Mouse (Mus musculus) spleen, adult 12 weeks (tissue): ENCODE results near the gene Tyw1.

Experiments used
- DNase-seq: peaks from one replicate; pipeline ENCODE4 v3.0.0; 2022; ENCODE audit warnings: low spot score

Gene Tyw1

DNA sequence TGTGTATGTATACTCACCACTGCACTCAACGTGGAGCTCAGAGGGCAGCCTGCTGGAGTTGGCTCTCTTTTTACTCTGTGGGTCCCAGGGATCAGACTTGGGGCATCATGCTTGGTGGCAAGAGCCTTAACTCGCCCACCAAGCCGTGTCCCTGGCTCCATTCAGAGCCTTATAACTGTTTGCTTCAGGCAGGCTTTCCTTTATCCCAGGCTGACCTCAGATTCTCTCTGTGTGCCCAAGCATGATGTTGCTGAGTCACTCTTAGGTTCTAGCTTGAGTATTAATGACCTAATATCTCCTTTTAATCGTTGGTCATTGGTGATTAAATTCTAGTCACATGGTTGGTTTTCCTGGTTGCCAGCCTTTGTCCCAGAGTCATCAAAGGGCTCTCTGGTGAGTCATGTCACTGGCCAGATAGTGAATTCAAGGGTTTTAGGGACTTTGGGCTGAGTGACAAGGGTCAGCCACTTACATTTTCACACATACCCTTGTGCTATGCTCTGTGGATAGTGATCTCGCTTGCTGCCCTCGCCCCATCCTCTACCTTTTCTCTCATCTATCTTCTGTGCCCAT, 9.1 kb downstream of the Tyw1 start:
- no peak for DNase-seq

DNA sequence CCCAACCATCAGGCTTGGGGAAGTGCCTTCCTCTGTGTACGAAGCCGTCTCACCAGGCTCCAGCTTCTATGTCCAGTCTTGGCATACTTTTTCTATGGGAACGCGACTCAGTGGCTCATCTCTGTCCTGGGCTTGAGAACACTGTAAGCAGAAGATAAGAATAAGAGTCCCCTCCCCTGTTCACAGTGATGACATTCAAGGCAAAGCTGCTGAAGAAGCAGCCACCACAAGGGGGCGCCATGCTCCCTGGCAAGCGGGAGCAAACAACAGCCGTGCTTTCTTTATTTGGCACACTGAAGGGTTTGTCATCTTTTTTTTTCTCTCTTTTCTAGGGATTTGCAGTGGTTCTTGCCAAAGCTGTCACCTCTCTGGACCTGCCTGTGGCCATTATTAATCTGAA, 11.2 kb downstream of the Tyw1 start:
- DNase-seq = peak; percentile 56

DNA sequence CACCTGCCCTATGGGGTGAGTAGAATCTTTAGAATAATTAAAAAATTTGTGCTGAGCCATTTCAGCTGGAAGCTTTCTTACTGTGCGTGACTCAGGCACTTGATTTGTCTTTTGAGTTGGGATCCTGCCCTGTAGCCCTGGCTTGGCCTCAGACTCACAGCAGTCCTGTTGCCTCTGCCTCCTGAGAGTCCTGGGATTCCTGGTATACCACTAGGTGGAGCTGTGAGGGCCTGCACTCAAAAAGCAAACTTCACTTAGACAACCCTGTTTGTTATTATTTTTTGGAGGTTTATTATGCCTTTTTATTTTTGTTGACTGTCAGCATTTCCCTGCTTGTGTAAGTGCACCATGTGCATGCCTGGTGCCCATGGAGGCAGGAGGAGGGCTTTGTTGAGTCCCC, 11.9 kb downstream of the Tyw1 start:
- DNase-seq = no peak

DNA sequence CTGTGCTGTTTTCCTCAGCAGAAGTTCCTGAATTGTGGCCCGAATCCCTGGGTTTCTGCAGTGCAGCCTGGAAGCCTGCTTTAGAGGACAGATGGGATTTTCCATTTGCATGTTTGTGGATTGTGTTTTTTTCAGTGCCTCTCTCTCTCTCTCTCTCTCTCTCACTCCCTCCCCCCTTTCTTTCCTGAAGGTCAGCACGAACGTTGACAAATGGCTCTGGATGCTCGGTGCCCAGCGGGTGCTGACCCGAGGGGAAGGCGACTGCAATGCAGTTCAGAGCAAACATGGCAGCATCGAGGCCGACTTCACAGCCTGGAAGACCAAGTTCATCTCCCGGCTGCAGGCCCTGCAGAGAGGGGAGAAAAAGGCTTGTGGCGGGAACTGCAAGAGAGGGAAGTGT, 13.6 kb downstream of the Tyw1 start:
- no peak for DNase-seq

DNA sequence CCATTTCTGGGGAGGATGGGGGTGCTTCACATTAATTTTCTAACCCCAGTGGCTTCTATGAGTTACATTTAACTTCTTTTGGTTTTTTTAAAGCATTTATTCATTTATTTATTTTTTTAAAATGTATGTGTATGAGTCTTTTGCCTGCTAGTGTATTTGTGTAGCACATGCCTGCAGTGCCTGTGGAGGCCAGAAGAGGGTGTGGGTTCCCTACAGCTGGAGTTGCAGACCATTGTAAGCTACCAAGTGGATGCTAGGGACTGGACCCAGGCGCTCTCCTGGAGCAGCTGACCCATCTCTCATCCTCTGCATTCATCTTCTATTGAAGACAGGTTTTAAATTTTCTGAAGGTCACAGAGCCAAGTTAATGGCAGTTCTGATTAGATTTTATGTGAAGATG, 16.9 kb downstream of the Tyw1 start:
- DNase-seq = no peak

DNA sequence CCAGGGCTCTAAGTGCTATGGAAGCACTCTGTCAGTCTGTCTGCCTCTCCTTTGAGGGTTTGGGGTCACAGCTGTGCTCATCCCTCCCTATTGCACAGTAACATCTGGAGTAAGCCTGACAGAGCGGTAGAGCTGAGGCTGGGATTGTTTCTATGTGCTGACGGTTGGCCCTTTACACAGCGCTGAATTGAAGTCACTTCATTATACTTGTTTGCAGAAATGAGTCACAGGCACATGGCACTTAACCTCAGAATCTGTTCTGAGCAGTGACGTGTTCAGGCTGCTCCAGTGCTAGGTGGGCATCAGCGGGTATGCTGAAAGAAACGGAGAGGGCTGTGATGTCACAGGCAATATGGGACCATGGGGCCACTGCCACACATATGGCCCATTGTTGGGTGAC, 17.6 kb downstream of the Tyw1 start:
- DNase-seq = no peak

DNA sequence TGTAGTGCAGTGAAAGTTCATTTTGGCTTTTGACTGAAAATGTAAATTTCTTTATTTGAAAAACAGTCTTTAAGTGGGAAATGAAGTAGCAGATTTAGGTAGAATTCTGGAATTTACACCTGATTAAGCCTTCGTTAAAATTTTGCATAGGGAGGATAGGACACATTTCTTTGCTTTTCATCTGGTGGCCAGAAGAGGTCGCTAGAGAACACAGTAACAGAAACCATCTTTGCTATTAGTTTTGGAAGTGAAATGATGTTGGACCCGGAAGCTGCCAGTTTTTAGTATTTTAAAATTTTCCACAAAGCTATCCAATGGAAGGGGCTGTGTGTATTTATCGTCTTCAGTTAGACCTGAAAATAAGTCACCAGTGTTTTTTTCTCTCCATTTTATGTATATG, 20.1 kb downstream of the Tyw1 start:
- no peak for DNase-seq

DNA sequence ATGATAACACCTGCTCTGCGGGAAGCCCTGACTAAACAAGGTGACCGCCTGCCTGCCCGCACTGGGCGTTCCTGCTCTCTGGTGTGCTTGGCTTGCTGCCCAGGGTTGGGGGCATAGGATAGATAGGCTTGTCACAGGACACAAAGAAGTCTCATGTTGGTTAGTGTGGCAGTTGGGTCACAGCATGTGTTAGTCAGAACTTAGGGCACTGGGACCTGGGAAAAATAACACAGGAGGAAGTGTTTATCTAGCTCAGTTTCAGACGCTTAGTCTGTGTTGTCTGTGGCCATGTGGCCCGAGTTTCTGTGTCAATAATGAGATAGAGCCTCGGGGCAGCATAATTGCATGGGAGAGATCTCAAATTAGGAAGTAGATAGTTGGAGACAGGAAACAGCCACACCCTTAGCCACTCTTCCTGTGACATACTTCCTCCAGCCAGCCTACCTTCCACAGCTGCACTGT, 22.6 kb downstream of the Tyw1 start:
- DNase-seq = no peak

DNA sequence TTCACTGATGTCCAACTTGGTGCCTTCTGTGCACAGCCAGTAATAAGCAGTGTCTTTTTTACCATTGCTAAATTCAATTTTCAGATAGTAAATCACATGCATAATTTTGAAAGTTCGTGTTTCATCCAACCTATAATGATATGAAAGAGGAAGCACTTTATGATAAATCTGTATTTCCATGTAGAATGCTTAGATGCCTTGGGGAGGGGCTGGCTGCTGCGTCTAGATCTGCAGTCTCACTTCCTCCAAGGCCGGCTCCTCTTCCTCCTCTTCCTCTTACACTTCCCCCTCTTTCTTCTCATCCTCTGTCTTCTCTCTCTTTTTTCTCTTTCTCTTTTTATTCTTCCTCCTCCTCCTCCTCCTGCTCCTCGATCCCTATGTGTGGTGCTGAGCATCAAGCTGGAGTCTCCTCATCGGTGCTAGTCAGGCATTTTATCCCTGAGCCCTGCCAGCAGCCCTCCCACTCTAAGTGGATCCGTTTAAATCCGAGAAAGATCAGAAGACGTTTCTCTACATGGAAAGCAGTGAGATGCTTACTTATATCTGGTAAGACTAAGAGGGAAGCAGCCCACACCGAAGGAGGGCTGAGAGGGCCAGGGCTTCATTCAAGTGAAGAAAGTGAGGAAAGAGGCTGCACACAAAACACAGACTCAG, 27.8 kb downstream of the Tyw1 start:
- DNase-seq = no peak

DNA sequence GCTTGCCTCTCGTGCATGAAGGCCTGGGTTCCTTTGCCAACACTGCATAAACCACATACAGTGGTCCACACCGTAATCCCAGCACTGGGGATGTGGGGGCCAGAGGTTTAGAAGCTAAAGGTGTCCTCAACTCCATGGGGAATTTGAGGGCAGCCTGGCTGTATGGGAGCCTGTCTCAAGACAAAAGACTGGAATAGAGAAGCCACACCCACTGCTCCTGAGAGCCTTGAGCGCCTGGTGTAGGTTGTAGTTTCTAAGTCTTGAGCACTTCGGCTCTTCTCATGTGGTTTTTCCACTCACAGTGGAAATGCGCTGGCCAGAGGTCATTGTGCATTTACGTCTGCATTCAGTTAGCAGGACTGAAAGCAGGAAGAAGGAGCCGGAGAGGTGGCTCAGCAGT, 32.7 kb downstream of the Tyw1 start:
- no peak for DNase-seq

DNA sequence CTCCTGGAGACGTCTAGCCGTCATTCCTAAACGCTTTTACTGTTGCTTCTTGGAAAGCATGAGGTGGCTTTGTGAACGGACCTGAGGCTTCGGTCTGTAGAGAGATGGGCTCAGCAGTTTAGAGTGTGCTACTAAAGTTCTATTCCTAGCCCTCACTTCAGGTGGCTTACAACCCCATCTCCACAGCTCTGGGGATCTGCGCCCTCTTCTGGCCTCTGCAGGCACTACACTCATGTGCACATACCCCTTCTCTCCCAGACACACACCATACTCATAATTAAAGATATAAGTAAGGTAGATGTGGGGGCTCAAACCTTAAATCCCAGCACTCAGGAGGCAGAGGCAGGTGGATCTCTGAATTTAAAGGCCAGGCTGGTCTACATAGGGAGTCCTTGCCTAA, 34.8 kb downstream of the Tyw1 start:
- DNase-seq = no peak

DNA sequence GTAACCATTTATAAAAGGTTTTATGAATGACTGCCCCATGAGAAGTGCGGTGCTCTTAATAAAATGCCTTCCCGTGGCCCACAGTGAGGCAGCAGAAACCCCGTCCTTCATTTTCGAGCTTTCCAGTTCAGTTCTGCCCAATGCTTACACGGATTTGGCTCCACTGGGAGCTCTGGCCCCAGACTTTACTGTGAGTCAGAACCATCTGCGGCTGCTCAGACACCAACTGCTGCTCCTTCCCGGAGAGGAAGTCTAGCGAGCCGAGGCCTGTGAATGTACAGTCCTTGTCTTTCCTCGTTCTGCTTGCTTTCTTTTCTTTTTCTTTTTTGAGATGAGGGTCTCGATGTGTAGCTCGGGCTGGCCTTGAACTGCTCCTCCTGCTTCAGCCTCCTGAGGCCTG, 35.4 kb downstream of the Tyw1 start:
- DNase-seq = no peak

DNA sequence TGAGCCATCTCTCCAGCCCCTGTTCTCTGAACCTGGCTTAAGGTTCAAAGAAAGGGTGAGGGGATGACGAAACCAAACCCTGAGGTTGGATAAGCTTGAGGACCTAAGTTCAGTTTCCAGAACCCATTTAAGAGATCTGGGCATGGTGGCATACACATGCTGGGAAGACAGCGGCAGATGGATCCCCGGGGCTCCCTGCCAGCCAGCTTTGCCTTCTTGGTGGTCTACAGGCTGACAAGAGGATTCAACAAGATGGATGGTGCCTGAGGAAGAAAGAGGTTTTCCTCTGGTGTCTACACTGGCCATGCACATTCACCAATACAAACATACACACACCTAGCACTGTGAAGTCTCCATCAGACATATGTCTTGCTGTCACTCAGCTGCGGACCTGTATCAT, 37.6 kb downstream of the Tyw1 start:
- no peak for DNase-seq

DNA sequence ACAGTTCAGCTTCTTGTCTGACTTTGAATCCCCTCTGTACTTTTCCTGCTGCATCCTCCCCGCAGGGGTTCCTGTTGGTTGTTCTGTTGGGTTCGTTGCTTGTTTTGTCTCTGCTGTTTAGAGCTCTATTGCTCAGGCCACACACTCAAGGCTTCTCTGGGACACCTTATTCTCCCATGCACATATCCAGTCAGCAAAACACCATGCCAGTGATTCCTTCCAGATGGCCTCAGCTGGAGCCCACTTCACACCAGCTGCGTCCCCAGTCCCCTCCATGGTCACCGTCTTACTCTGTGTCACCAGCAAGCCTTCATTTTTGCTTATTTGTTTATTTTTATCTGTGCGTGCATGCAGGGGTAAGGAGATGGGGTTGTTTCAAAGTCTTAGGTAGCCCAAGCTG, 38.5 kb downstream of the Tyw1 start:
- no peak for DNase-seq

DNA sequence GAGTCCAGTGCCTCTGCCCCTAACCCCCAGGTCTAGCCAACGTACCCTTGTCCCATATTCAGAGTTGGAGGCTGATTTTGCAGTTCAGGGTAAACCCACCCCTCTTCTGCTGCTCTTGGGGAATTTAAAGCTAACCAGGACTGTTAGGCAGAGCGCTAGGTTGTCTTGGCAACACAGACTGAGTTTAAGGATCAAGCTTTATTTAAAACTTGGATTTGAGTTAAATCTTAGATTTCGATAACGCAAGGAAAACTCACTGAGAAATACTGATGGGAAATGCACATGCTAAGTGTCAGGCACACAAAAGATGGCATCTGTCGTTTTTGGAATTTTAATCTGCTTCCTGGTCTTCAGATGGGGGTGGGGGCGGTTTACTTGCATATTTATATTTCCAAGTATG, 39.2 kb downstream of the Tyw1 start:
- no peak for DNase-seq

DNA sequence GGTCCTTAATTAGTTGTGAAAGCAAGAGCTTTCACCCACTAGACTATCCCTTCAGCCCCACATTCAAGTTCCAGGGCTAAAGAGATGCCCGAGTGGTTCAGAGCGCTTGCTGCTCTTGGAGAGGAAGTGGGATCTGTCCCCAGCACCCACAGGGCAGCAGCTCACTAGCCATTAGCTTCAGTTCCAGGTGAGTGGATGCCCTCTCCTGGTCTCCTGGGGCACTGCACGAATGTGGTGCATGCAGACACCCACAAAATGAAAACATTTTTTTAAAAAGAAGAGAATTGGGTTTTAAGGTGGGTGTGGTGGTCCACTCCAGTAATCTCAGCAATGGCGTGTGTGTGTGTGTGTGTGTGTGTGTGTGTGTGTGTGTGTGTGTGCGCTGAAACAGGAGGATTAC, 40.7 kb downstream of the Tyw1 start:
- no peak for DNase-seq

DNA sequence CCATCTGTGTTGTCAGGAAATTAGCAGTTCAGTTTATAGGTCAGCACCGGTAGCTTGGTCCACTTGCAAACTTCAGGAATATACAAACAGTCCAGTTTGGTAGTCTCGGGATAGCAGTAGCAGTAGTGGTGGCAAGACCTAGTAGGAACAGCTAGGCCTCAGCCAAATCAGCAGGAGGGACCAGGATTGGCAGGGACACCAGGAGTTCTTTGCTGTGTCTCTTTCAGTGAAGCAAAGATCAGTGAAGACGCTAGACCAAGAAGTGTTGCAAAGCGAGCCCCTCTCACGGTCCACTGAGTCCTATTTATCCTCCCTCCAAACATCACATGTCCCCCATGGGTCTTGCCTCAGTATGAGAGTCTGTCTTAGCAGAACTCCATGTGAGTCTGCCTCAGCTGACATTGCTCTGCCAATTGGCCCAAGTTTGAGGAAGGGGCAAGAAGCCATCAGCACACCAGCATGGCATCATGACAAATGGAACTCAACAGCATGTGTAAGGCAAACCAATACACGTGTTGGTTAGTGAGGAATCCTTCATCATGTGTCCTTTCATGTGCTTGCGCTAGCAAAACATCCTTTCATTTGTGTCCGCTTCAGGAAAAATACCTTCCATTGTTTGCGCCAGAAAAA, 43.5 kb downstream of the Tyw1 start:
- no peak for DNase-seq

DNA sequence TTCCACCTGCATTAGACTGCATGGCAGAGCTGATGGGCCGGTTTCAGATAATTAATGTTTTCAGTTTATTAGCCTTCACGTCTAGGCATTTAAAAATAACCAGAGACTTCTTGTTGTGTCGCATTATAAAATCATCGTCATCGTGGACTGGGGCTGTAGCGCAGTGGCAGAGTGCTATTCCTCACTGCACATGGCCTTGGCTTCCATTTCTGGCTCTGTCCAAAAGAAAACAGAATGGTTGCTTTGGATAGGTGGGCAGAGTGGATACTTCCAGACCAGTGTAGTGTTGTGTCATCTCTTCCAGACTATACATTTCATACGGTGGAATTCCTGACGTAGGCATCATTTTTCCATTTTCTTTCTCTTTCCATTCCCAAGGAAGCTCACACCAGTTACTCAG, 44.1 kb downstream of the Tyw1 start:
- no peak for DNase-seq

DNA sequence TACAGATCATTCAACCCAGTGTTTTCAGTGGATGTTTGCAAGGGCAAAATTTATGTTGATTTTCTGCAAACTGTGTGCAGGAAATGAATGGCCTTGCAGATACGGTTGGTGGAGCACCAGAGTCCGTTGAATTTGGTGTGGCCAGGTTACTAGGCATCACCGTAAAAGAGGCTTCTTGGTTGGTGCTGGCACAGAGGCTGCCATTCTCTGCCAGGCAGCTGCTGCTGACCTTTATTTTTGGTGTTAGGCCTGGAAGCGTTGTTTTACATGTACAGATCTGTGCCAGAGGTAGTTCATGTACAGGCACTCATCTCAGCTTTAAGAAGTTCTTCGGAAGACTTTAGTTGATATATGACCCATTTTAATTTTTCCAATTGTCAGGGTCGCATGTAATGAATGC, 48.2 kb downstream of the Tyw1 start:
- no peak for DNase-seq

DNA sequence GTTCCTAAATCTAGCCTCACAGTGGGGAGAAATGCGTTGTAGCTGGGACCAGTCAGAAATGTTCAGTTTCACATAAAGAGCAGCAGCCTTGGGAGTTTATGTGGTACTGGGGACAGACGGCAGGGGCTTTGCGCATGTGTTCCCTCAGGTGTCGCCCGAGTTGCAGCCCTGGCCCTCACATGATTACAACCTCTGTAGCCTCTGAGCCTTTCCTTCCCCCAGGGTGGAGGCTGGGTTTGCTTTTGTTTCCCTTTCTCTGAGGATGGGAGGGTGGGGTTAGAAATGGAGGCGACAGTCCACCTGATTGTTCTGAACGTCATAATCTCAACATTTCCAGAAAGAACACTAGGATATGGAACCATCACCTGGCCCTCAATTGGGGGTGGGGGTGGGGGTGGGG, 52.5 kb downstream of the Tyw1 start:
- no peak for DNase-seq

DNA sequence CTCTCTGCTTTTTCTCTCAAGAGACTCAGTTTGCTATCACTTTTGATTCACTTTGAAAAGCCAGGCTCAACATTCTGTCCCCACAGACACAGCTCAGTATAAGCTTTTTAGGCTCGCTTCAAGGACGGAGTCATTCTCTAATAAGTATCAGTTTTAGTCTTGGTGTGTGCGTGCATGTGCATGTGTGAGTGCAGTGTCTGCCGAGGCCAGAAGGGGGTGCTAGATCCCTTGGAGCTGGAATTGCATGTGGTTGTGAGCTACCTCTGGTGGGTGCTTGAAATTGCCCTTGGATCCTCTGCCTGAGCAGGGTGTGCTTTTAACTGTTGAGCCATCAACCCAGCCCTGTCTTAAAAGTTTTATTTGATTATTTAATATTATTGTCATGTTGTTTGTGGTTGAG, 54.7 kb downstream of the Tyw1 start:
- no peak for DNase-seq

DNA sequence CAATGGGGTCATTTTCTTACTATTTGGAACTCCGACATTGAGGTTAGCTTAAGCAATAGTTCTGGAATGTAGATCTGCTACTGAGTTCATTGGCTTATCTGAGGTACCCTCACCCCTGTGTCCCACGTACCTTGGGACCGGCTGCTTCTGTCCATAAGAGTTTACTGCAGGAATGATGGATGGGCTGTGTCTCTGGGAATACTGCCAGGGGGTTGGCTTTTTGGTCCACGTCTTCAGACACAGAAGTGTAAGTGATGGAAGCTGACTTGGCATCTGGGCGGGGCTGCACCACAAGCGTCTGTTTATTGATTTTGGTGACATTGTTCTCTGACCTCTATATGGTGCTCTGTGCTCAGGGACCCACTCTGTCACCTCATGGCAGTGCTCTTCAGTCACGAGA, 55.4 kb downstream of the Tyw1 start:
- no peak for DNase-seq

DNA sequence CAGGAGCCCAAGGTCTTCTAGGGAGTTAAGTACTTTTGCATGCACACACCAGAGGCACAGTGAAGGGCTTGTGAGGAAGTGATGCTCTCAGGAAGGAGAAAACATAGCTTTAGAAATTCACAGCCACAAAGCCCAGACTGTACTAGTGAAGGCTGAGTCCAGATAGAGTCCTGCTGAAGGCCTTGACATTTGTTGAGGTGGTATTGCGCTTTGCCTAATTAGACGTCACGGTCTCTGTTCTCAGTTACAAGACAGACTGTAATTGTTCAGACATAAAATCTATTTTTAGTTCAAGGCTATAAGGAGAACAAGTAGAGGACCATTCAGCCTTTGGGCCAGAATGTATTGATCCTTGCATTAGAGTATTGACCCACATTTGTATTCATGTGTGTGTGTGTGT, 58.1 kb downstream of the Tyw1 start:
- DNase-seq = no peak

DNA sequence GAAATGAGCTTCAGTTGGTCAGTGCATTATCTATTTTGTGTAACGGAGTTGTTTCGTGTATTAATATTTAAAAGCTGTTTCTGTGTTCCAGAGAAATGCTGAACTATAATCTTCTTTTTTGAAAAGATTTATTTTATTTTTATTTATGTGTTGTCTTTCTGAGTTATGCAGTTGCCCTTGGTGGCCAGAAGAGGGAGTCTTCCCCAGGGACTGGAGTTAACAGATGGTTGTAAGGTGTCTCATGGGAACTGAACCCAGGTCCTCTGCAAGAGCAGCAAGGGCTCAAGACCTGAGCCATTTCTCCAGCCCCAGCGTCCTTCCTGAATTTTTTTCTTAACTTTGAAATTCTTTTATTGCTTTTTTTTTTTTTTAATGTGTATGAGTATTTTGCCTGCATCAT, 59.5 kb downstream of the Tyw1 start:
- DNase-seq = no peak
